Mouse (Mus musculus): ENCODE measurements around the gene Xylt1.

The Xylt1 gene

DNA sequence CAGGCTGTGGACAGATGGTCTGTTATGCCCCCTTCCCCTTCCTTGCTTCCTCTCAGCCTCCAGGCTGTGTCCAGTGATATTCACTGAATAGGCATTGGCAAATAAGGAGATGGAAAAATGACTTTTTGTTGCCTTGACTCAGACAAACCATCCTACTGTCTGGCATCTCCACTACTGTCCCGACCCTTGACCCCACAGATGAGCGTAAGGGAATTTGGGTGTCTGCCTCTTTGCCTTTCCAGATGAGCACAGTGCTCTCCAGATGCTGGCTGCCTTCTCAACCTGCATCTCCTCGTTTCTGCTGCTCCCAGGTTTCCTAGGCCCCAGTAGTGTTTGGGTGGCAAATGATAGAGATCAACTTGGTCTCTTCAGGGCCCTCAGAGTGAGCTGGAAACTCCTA, 54.3 kb downstream of the Xylt1 start:
- no peak for DNase-seq (ENCODE audit: low read depth, low spot score)

DNA sequence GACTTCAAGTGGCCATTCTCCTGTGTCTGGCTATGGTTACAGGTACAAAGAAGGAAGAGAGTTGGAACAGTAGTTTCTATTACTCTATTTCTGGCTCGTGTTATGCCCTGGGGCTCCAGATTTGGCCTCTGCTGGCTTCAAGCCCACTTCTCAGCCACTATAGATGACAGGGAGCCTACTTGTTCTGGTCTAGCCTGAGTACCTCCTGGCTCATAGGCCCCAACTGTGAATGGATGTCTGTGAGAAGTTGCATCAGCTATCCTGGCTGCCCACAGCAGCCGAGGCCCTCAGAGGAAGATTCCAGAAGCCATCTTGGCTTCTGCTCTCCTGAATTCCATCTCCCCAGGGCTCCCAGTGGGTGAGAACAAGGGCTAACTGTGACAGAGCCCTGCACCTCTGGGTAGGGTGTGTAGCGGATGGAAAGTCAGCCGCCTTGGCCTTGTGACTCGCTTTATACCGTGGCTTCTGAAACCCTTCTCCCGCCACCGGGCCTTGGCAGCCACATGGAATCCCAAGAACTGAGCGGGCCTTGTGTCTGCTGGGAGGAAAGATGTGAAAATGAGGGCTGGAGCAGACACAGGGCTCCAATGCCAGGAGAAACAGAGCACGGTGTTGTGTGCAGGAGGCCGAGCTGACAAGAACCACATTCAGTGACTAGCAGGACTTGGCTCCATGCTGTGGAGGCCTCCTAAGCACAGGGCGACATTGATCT, 55.1 kb downstream of the Xylt1 start:
- DNase-seq (ENCODE audit: low read depth, low spot score), result no peak

- DNase-seq (ENCODE audit: low read depth, low spot score), result no peak
Measured at GRCm38 (mm10) chr7:117436892-117437291, 56.1 kb downstream of the Xylt1 start.

DNA sequence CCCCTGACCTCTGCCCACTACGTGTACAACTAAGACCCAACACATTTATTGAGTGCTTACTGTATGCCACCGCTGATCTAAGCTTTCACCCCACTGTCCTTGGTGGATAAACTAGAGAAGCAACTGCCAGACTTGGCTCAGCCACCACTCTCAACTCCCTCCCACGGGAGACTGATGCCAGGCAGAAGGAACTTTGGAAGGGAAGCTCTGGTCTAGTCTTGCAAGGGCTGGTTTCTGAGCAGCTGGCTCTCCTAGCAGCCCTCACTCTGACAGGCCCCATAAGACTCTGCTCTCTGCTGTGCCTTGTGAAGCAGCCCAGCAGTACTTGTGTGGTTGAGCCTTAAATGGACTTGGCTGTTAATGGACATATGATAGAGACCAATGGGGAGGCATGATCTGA, 60.2 kb downstream of the Xylt1 start:
- DNase-seq (ENCODE audit: low read depth, low spot score), result no peak

DNA sequence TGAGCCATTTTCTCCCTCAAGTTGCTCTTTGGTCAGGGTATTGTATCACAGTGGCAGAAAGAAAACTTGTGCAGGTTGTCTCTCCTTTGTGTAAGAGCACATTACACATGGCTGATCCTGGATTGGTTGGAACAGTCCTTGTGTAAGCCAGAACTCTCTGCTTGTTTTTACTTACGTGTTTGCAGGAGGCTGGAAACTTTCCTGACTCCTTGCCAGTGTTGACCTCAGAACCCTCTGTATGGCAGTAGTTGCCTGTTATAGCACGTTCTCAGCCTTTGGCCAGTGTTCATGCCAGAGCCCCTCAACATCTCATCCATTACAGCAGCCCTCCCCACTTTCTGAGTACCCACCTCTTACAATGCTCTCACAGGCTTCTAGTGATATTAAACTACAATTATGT, 61.9 kb downstream of the Xylt1 start:
- DNase-seq (ENCODE audit: low read depth, low spot score), result no peak

DNA sequence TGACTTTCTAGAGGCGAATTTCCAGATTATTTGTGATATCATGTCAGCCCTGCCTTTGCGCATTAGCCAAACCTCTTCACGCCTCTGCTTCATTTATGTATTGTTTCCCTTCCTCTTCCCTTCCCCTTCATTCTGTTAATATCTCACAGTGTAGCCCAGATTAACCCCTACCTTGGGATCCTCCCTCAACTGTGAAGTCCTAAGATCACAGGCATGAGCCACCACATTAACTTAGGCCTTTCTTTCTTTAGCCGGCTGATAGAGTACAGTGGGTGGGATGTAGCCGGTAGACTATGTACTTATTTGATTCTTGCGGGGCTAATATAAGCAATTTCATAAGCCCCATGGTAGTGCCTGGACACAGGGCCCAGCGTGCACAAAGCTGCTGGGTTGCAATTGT, 62.4 kb downstream of the Xylt1 start:
- DNase-seq (ENCODE audit: low read depth, low spot score), result no peak

- no peak for DNase-seq (ENCODE audit: low read depth, low spot score)
Measured at GRCm38 (mm10) chr7:117445471-117445870, 64.7 kb downstream of the Xylt1 start.

GRCm38 (mm10) chr7:117449605-117450004, 68.8 kb downstream of the Xylt1 start:
- DNase-seq (ENCODE audit: low read depth, low spot score), result no peak

- no peak for DNase-seq (ENCODE audit: low read depth, low spot score)
Measured at GRCm38 (mm10) chr7:117451212-117451611, 70.4 kb downstream of the Xylt1 start.

- DNase-seq (ENCODE audit: low read depth, low spot score), result no peak
Measured at GRCm38 (mm10) chr7:117452269-117452668, 71.5 kb downstream of the Xylt1 start.

DNA sequence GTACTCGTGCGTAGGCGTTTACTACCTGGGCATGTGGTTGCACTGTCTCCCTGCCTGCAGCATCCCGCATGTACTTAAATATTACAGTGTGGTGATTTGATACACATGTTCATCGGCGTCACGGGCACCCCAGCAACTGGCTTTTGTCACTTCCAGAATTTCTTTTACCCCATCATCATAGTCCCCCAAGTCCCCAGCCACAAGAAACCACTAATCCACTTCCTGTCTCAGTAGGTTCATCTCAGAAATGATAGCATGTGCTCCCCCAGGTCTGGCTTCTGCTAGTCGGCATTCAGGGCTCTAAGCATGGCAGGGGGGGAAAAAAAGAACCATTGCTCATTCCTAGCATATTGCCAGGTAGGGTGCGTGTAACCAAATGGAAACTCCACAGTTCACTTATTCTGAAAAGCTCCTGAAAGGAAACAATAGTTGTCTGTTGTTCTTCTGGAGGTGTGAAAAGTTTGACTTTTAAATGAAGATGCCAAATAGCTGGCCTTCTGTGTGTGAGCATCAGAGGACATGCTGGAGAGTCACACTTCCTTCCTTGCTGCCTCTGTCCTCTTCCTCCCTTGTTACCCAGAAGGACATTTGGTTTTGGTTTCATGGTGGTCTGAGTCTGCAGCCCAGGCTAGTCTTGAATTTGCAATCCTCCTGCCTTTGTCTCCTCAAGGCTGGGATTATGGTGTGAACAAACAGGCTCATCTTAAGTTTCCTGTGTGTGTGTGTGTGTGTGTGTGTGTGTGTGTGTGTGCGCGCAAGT, 74.2 kb downstream of the Xylt1 start:
- no peak for DNase-seq (ENCODE audit: low read depth, low spot score)

DNA sequence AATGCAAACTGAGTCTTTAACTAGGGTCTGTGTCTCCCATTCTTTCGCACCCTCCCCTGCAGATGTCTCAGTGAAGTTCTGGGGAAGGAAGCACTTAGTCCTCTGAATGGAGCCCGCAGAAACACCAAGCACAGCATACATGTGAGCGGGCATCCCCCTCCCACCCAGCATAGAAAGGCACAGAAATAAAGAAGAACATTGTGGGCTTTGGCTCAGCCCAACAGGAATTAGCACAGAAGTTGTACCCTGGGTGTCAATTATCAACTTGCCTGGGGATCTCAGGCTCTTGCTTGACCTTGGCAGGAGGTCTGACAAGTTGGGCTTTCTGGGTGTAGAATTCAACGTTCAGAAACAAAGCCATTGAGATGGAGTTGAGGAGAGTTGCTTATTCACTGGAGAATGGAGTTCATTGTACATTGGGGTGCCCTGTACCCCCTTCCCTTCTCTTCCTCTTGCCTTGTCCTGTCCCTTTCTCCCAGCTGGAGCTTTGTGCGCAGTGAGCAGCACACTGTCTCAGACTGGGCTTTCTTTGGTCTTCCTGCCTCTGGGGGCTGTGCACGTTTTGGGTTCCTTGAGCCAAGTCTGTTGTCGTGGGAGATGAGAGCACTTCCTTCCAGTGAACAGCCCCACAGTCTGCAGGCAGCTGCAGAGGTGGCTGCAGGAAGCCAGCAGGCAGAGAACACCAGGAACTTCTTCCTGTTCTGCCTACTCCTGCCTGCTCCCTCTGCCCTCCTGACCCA, 81.6 kb downstream of the Xylt1 start:
- DNase-seq (ENCODE audit: low read depth, low spot score), result no peak

DNA sequence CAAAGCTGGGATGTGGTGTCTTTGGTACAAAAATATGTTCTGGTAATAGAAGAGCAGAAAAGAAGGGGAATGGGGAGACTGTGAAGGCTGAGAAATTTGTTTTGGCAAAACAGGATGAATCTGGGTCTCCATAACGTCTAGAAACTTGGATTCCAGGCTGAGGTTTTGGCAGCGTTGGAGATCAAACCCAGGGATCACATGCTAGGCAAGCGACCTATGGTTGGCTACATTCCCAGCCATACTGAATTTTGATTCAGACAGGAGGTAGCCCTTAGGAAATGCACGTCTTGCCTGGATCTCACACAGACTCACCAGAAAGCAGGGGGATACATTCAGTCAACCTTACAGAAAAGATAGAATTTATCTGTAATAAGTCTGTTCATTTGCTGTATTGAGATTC, 84.2 kb downstream of the Xylt1 start:
- DNase-seq (ENCODE audit: low read depth, low spot score), result no peak

DNA sequence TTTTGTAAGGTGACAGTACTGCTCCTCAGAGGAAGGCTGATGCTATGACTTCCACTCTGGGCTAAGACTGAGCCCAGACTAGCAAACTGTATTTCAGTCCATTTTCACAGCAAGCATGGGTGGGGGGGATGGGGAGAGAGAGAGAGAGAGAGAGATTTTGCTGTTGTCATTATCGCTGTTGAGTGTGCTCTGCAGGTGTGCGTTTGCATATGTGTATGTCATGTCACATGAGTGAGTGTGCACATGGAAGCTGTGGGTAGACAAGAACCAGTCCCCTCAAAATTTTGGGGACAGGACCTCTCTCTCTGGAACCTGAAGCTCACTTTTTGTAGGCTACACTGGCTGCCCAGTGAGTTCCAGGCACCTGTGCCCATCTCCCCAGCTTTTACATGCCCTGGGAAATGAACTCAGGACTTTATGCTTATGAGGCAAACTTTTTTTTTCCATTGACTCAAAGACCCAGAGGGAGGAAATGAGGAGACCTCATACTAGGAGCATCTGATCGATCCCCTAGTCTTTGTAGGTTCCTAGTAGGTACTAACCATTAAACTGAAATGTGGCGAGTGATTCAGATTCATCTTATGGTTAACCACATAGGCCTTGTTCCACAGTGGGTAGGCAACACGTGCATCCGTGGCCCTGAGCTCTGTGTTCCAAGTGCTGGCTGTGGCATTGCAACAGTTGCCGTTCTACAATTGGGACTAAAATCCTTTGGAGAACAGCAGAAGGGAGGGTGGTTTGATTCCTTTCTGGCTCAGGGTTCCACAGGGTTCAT, 85.4 kb downstream of the Xylt1 start:
- DNase-seq (ENCODE audit: low read depth, low spot score), result no peak

GRCm38 (mm10) chr7:117470243-117470802, 89.5 kb downstream of the Xylt1 start:
- no peak for DNase-seq (ENCODE audit: low read depth, low spot score)

DNA sequence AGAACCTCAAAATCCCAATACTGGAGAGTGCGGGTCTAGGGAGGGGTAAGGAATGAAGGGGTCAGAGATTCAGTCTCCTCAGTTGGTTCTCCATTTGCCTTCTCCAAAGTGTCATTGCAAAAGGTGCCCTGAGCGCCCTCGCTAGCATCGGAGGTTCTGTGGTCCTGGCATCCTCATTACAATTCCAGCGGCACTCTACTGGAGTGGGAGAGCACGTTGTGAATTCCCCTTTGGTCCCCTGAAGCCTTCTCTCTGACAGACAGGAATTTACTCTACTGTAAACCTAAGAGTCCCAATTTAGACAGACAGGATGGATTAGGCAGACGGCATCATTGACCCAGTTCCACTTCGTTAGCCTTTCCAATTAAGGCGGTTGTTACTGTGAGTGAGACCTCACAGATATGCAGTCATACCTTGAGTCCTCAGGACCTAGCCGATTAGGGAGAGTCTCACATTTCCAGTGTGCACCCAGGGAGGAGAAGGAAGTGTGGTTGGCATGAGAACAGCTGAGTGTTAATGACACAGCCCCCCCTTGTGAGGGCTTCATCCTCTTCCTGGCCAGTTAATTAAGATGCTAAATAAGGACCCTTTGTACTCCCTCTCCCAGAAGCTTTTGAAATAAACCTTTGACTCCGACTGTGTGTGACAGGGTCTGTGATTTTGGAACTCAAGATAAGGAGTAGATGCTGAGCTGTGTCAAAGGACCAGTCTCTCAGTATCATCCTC, 91.4 kb downstream of the Xylt1 start:
- no peak for DNase-seq (ENCODE audit: low read depth, low spot score)

DNA sequence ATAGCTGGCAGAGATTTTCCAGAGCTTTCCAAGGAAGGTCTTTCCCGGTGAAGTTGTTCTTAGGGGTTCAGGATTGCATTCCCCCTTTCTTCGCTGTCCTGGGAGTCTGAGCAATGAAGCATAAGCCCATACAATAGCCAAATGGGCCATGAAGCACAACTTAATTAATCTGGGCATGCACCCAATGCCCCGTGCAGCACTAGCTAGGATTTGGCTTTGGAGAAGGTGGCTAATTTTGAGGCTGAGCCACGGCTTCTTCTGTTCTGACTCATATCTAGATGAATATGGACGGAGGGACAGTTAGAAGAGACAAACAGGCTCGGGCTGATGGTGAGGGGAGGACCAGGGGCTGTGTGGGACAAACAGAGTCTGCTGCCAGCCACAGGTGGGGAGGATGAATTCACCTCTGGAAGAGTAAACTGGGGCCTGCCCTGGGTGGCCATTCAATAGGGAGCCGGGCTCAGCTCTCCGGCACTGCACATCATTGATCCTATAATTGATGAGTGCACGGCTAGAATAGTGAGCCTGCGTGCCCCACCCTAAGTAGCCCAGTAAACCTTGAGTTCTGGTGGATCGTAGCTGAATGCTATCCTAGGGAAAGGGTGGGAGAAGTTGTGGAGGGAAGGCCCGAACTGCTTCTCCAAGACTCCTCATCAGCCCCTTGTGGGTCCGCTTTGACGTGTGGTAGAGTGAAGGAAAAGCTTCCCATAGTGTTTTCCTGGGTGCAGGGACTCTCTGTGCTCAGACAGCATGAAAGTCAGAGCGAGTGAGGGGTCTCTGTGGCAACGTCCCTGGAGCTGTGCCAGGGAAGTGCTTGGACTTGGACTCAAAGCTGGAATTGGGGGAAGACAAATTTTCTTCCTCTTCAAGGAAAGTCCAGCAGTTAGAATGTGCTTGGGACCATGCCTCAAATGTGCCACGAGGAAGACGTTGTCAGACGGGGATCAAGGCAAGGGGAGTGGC, 92.3 kb downstream of the Xylt1 start:
- no peak for DNase-seq (ENCODE audit: low read depth, low spot score)

DNA sequence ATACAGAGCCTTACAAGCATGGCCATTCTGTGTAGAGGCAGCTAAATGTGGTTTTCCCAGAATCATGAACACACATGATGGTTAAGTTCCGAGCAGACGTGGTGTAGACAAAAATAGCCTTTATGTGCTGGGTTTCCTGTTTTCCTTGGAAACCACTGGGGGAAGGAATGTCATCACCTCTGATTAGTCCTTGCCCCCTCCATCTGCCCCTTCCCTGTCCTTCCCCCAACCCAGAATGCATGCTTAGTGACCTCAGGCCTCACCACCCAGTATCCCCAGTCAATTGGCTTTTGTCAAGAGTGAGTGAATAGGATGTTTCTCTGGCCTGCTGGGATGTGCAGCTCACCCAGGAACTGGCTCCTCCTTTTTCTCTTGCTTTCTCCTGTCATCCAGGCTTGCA, 93.5 kb downstream of the Xylt1 start:
- peak; percentile 58 for DNase-seq (ENCODE audit: low read depth, low spot score)

- no peak for DNase-seq (ENCODE audit: low read depth, low spot score)
Measured at GRCm38 (mm10) chr7:117475106-117475505, 94.3 kb downstream of the Xylt1 start.

DNA sequence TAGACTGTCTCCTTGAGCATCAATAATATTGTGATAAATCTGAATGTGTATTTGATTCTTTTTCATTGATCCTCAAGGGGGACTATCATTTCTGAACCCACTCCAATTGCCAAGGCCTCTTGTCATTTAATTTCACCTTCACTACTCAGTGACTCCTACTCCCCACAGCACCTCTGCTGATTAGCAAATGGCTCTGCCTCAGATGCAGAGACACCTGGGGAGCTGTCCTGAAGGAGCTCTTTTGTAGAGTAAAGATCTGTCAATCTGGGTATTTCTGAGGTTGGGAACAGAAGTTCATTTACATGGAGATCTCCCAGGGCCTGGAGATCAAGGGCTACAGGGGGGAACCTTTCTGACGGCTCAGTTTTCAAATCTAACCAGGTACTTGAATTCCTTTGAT, 98.2 kb downstream of the Xylt1 start:
- DNase-seq (ENCODE audit: low read depth, low spot score), result no peak

Measured in mesoderm, embryonic 11.5 days (tissue).